Comparison of ENCODE assay signal across 8 mouse cellular contexts in the genomic region with DNA sequence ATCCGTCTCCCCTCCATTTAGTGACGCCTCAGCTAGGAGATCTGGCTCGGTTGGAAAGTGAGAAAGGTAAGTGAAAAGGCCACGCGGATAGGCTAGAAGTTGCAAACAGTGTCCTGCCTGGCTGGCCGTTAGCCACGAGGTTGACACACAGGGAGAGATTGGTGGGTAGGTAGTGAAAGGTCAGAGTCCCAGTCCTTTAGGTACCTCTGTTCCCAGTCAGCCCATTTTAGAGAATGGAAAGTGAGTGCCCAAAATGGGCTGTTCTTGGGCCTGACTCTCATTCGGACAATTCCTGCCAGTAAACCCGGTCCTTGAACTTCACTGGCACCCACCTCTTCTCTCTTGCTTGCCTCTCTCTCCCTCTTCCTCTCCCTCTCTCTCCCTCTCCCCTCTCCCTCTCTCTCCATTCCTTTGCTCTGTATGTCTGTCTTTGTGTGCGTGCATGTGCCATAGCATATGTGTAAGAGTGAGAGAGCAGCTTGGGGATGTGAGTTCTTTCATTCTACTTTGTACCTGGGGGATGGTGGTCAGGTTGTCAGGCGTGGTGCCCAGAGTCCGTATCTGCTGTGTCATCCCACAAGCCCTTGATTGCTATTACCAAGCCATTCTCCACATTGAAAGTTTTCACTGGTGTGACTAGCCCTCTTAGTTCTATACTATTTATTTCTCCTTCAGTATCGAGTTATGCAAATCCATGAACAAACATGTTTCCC. TPM values are rescaled to one million over a fixed set of nuclear protein-coding genes. Genes with fewer than 3 reads are reported as not detected.
DNase-seq lines count a peak whose midpoint lies in the region; ATAC-seq and TF ChIP-seq lines count a peak whose summit lies in the region.

Gene Dpf2, minus strand, starts transcription at position 4 of the 713 bp plus-strand sequence.

- TF ChIP-seq POLR2A in bone marrow, adult 2 months (IDR thresholded peaks at IDR 0.05; ENCODE audit: borderline replicate concordance, control insufficient read depth, low read depth, low read length), result no peak

- peak within 1 kb of the TSS; percentile 99 for H3K9ac ChIP-seq in lung, embryonic 16.5 days (ENCODE audit: low read length)
- H3K9ac ChIP-seq in intestine, embryonic 16.5 days (ENCODE audit: low read depth, low read length), result peak within 1 kb of the TSS; percentile 97

- no peaks in the 10 kb centered on the region for H3K27me3 ChIP-seq in lung, embryonic 16.5 days (ENCODE audit: control insufficient read depth, insufficient read depth, low read depth, low read length)
- H3K27me3 ChIP-seq in intestine, embryonic 16.5 days (replicated peaks; ENCODE audit: control insufficient read depth, insufficient read depth, low read length), result no peaks in the 10 kb centered on the region

- H3K4me3 ChIP-seq in lung, embryonic 16.5 days (ENCODE audit: low read length), result peak within 1 kb of the TSS; percentile 94
- H3K4me3 ChIP-seq in bone marrow, adult 2 months (replicated peaks; ENCODE audit: control insufficient read depth, low read depth, low read length), result peak within 1 kb of the TSS; percentile 97
- H3K4me3 ChIP-seq in intestine, embryonic 16.5 days (ENCODE audit: low read length), result peak within 1 kb of the TSS; percentile 94

- DNase-seq in lung, adult 18-20 months, result no peak
- DNase-seq in gastrocnemius, postnatal 25 days, result no peak
- DNase-seq in urinary bladder, postnatal 25 days (ENCODE audit: low spot score), result no peak
- no peak for DNase-seq in testis, postnatal 10 days (ENCODE audit: low spot score)

- peak within 1 kb of the TSS; percentile 79 for H3K4me2 ChIP-seq in lung, embryonic 16.5 days (ENCODE audit: low read depth, low read length)
- H3K4me2 ChIP-seq in intestine, embryonic 16.5 days (ENCODE audit: low read depth, low read length), result peak within 1 kb of the TSS; percentile 79

- peak within 1 kb of the TSS; percentile 90 for H3K27ac ChIP-seq in lung, embryonic 16.5 days (ENCODE audit: low read length)
- H3K27ac ChIP-seq in bone marrow, adult 2 months (ENCODE audit: control insufficient read depth, insufficient read depth, low read depth, low read length, poor library complexity), result peak within 1 kb of the TSS; percentile 54
- H3K27ac ChIP-seq in intestine, embryonic 16.5 days (ENCODE audit: low read length), result peak within 1 kb of the TSS; percentile 84

- peaks cover 15% of the 10 kb centered on the region for H3K36me3 ChIP-seq in lung, embryonic 16.5 days (ENCODE audit: control insufficient read depth, insufficient read depth, low read length)
- peaks cover 11% of the 10 kb centered on the region; the same call in 1 of the 2 replicates for H3K36me3 ChIP-seq in intestine, embryonic 16.5 days (ENCODE audit: control insufficient read depth, insufficient read depth, low read length)

- TF ChIP-seq CTCF in bone marrow, adult 2 months (IDR thresholded peaks at IDR 0.05; ENCODE audit: control insufficient read depth, insufficient read depth, low read length), result no peak

- 19% methylated on average over 13 of the region's 13 CpGs for WGBS in lung, embryonic 16.5 days
- 3% methylated on average over 13 of the region's 13 CpGs for WGBS in bone marrow, adult 2 months
- 16% methylated on average over 13 of the region's 13 CpGs for WGBS in intestine, embryonic 16.5 days

- ATAC-seq in lung, embryonic 16.5 days (ENCODE audit: low read depth), result no peak
- peak; percentile 73 for ATAC-seq in intestine, embryonic 16.5 days
- peak; percentile 32 for ATAC-seq in megakaryocyte progenitor cell, adult 5-6 weeks (replicated peaks; ENCODE audit: poor library complexity)

- peaks cover 24% of the 10 kb centered on the region for H3K4me1 ChIP-seq in lung, embryonic 16.5 days (replicated peaks; ENCODE audit: control insufficient read depth, insufficient read depth, low read length)
- H3K4me1 ChIP-seq in bone marrow, adult 2 months (ENCODE audit: control insufficient read depth, insufficient read depth, low read length), result peaks cover 3% of the 10 kb centered on the region; the same call in 1 of the 2 replicates
- peaks cover 30% of the 10 kb centered on the region for H3K4me1 ChIP-seq in intestine, embryonic 16.5 days (ENCODE audit: control insufficient read depth, insufficient read depth, low read length)

- H3K9me3 ChIP-seq in lung, embryonic 16.5 days (ENCODE audit: control insufficient read depth, low read length), result no peaks in the 10 kb centered on the region
- H3K9me3 ChIP-seq in intestine, embryonic 16.5 days (ENCODE audit: control insufficient read depth, low read length), result no peaks in the 10 kb centered on the region

RNA-seq across cellular contexts. Expression of gene Dpf2, which starts in this region (rescaled TPM):
- polyA plus RNA-seq in lung, embryonic 16.5 days (2015; fragmentation: Nextera tagmentation; extraction: Ambion mirVana), result 155 TPM in 2 replicates
- polyA plus RNA-seq in bone marrow, adult 2 months (2011; ENCODE audit: insufficient read depth, insufficient read length, low replicate concordance, missing spikeins), result 31.1 and 60.8 TPM in 2 replicates
- total RNA-seq in gastrocnemius, postnatal 25 days (2021), result 10 to 100 TPM; 80.6 to 83.5 TPM
- polyA plus RNA-seq in intestine, embryonic 16.5 days (2015; fragmentation: Nextera tagmentation; extraction: Ambion mirVana), result 109 and 119 TPM in 2 replicates
- total RNA-seq in megakaryocyte progenitor cell, adult 5-6 weeks (2015), result 47.6 and 50.3 TPM in 2 replicates
- 65.1 and 83.0 TPM in 2 replicates for total RNA-seq in megakaryocyte progenitor cell, adult 5-6 weeks (2017)
